Mouse (Mus musculus) ES-E14 (cell line): ENCODE measurements around the gene Ctps2.

ENCODE experiments used
- CHD2 ChIP-seq: IDR thresholded peaks from 2 replicates; pipeline ENCODE4 v1.6.1; 2014; ENCODE audit warnings: mild to moderate bottlenecking, low read depth, low read length, inconsistent platforms
- HCFC1 ChIP-seq: IDR thresholded peaks from 2 replicates; pipeline ENCODE4 v1.6.1; 2012; ENCODE audit warnings: low read length, inconsistent platforms, borderline replicate concordance; ENCODE audit not compliant: insufficient read depth
- ZC3H11A ChIP-seq: IDR thresholded peaks from 2 replicates; pipeline ENCODE4 v1.6.1; 2012; ENCODE audit warnings: low read depth, mild to moderate bottlenecking, inconsistent platforms, low read length, borderline replicate concordance
- ZNF384 ChIP-seq: IDR thresholded peaks from 2 replicates; pipeline ENCODE4 v1.6.1; 2012; ENCODE audit warnings: low read depth, low read length, inconsistent platforms

- TF ChIP-seq ZC3H11A (no peak), HCFC1 (no peak), CHD2 (no peak), ZNF384 (no peak)
Observed at GRCm38 (mm10) chrX:162992121-162992520, 91.1 kb downstream of the Ctps2 start.
